Mouse (Mus musculus): ENCODE results near the gene Scgb1b11. TPM values are rescaled to one million over a fixed set of nuclear protein-coding genes. Genes with fewer than 3 reads are reported as not detected.
"Not testable (repeated sequence)": the region's sequence is repeated elsewhere in the genome, so short reads cannot be mapped to it uniquely, and the experiment has no call there.

Scgb1b11 gene
- total RNA-seq (2014; rRNA removed; ENCODE audit: low replicate concordance) (not detected in 2 replicates), polyA plus RNA-seq (2015; fragmentation: Nextera tagmentation; extraction: Ambion mirVana) (not detected in 2 replicates)

- WGBS = no CpG with 5 or more reads among the region's 2 CpGs
- H3K27ac ChIP-seq (ENCODE audit: low read depth); H3K4me1 ChIP-seq (ENCODE audit: control insufficient read depth, insufficient read depth); H3K36me3 ChIP-seq (replicated peaks; ENCODE audit: control insufficient read depth, insufficient read depth, low read length); DNase-seq (ENCODE audit: low spot score); H3K9me3 ChIP-seq (replicated peaks; ENCODE audit: control insufficient read depth, low read length); H3K4me2 ChIP-seq (ENCODE audit: low read depth, low read length); ATAC-seq (ENCODE audit: insufficient read depth, low read depth); H3K27me3 ChIP-seq (ENCODE audit: control insufficient read depth, insufficient read depth, low read length); H3K9ac ChIP-seq (replicated peaks; ENCODE audit: low read depth, low read length); H3K4me3 ChIP-seq (ENCODE audit: low read depth, low read length): not testable (repeated sequence)
These were observed at the start of gene Scgb1b11 for GRCm38 (mm10) chr7:32222540-32222939. Gene Scgb1b11 (plus strand): TSS chr7:32222840.

GRCm38 (mm10) chr7:32211045-32211444 is 11.6 kb upstream of the Scgb1b11 start, which contains the start of gene Scgb2b11:
Gene Scgb2b11 (minus strand): TSS chr7:32211145.
- H3K4me2 ChIP-seq (ENCODE audit: low read depth, low read length); H3K4me1 ChIP-seq (ENCODE audit: control insufficient read depth, insufficient read depth); H3K4me3 ChIP-seq (ENCODE audit: low read depth, low read length); H3K27ac ChIP-seq (ENCODE audit: low read depth); DNase-seq (ENCODE audit: low spot score); H3K9ac ChIP-seq (replicated peaks; ENCODE audit: low read depth, low read length); ATAC-seq (ENCODE audit: insufficient read depth, low read depth); H3K9me3 ChIP-seq (replicated peaks; ENCODE audit: control insufficient read depth, low read length); H3K36me3 ChIP-seq (replicated peaks; ENCODE audit: control insufficient read depth, insufficient read depth, low read length); H3K27me3 ChIP-seq (ENCODE audit: control insufficient read depth, insufficient read depth, low read length): not testable (repeated sequence)
- WGBS = 61% methylated on average over 2 of the region's 2 CpGs

Other genes with a start within 250 kb of the Scgb1b11 start
- gene Scgb1b10, start 122.0 kb upstream of the Scgb1b11 start, total RNA-seq (2014; rRNA removed; ENCODE audit: low replicate concordance) = not detected in 2 replicates
- gene Scgb1b10, start 122.0 kb upstream of the Scgb1b11 start, polyA plus RNA-seq (2015; fragmentation: Nextera tagmentation; extraction: Ambion mirVana) = not detected in 2 replicates
- gene Scgb2b11, start 11.7 kb upstream of the Scgb1b11 start, total RNA-seq (2014; rRNA removed; ENCODE audit: low replicate concordance) = not detected in 2 replicates
- gene Scgb2b11, start 11.7 kb upstream of the Scgb1b11 start, polyA plus RNA-seq (2015; fragmentation: Nextera tagmentation; extraction: Ambion mirVana) = not detected in 2 replicates
- gene Scgb2b12, start 104.4 kb downstream of the Scgb1b11 start, total RNA-seq (2014; rRNA removed; ENCODE audit: low replicate concordance) = not detected in 2 replicates
- not detected in 2 replicates for gene Scgb2b12, start 104.4 kb downstream of the Scgb1b11 start, polyA plus RNA-seq (2015; fragmentation: Nextera tagmentation; extraction: Ambion mirVana)
- not detected in 2 replicates for gene Scgb1b12, start 111.3 kb downstream of the Scgb1b11 start, total RNA-seq (2014; rRNA removed; ENCODE audit: low replicate concordance)
- not detected in 2 replicates for gene Scgb1b12, start 111.3 kb downstream of the Scgb1b11 start, polyA plus RNA-seq (2015; fragmentation: Nextera tagmentation; extraction: Ambion mirVana)
- not detected in 2 replicates for gene Scgb1b29, start 218.7 kb downstream of the Scgb1b11 start, total RNA-seq (2014; rRNA removed; ENCODE audit: low replicate concordance)
- gene Scgb1b29, start 218.7 kb downstream of the Scgb1b11 start, polyA plus RNA-seq (2015; fragmentation: Nextera tagmentation; extraction: Ambion mirVana) = not detected in 2 replicates

Data from heart, postnatal 0 days (tissue).